26 mouse cellular contexts compared by ENCODE assay signal in genomic region chr6:26205991-26206390, GRCm38 (mm10).
A peak's percentile ranks its signal among the peaks of the same experiment; 100 is the strongest.
DNase-seq lines count a peak whose midpoint lies in the region; ATAC-seq and TF ChIP-seq lines count a peak whose summit lies in the region.
"Had no signal": no experiment of that assay in that cellular context is flagged by ENCODE, and none has a peak within 500 bp of the region (broad histone marks: within the 10 kb centered on the region; RNA-seq: fewer than 3 reads in every experiment).

No protein-coding gene starts in this region.

- no peaks in the 10 kb centered on the region for H3K36me3 ChIP-seq in kidney, adult 2 months (ENCODE audit: control insufficient read depth, insufficient read depth, low read length)
- H3K36me3 ChIP-seq: embryonic facial prominence, embryonic 13.5 days; forebrain, embryonic 10.5 days; forebrain, embryonic 15.5 days; hindbrain, embryonic 12.5 days; midbrain, embryonic 10.5 days; neural tube, embryonic 13.5 days had no signal

- TF ChIP-seq POLR2A in kidney, adult 2 months (IDR thresholded peaks at IDR 0.05; ENCODE audit: low read depth, low read length): no peak

- no peaks in the 10 kb centered on the region for H3K27me3 ChIP-seq in kidney, adult 2 months (replicated peaks; ENCODE audit: control insufficient read depth, insufficient read depth, low read length)
- H3K27me3 ChIP-seq: embryonic facial prominence, embryonic 13.5 days; forebrain, embryonic 15.5 days; hindbrain, embryonic 12.5 days; neural tube, embryonic 13.5 days had no signal

- DNase-seq in heart, adult 8-10 months (ENCODE audit: low spot score): peak; percentile 3
- no peak for DNase-seq in heart, postnatal 10 days
- peak; percentile 66 for DNase-seq in MEL-GATA-1-ER (ENCODE audit: extremely low read depth, low read depth)
- peak; percentile 9 for DNase-seq in telencephalon, adult 2 months (ENCODE audit: low read depth, low spot score)
- no peak for DNase-seq in spleen, postnatal 4 days (ENCODE audit: low spot score in 2 of 2)
- DNase-seq in kidney, adult 2 months: no peak
- DNase-seq in left cerebral cortex, postnatal 14 days (ENCODE audit: low spot score in 2 of 2): no peak
- DNase-seq: adrenal gland, adult 8-10 months; cerebellum, adult 11-12 months; cerebellum, adult 9-11 months; kidney, adult 9 months; kidney, postnatal 10 days; lung, postnatal 4 days; thymus, adult 18-20 months; thymus, postnatal 25 days had no signal

- H3K27ac ChIP-seq in kidney, adult 2 months (ENCODE audit: insufficient read depth, low read depth, low read length): no peak overlapping the region
- H3K27ac ChIP-seq: embryonic facial prominence, embryonic 13.5 days; forebrain, embryonic 10.5 days; forebrain, embryonic 15.5 days; hindbrain, embryonic 12.5 days; hindbrain, postnatal 0 days; midbrain, embryonic 10.5 days; neural tube, embryonic 13.5 days had no signal

- no peaks in the 10 kb centered on the region for H3K4me1 ChIP-seq in kidney, adult 2 months (ENCODE audit: control insufficient read depth, insufficient read depth, low read length)
- H3K4me1 ChIP-seq: embryonic facial prominence, embryonic 13.5 days; forebrain, embryonic 10.5 days; forebrain, embryonic 15.5 days; hindbrain, embryonic 12.5 days; midbrain, embryonic 10.5 days; neural tube, embryonic 13.5 days had no signal

- intact Hi-C loops in heart, postnatal 10 days (cut with DNase I): no loop called here
- intact Hi-C loops in left cerebral cortex, postnatal 14 days (cut with DNase I): no loop called here

- ATAC-seq in hematopoietic stem cell, adult 5-6 weeks (replicated peaks in 1 of 2; ENCODE audit: insufficient read depth in 1 of 2, low FRiP score in 2 of 2, low TSS enrichment in 1 of 2, low read depth in 1 of 2, poor library complexity in 2 of 2, severe bottlenecking in 2 of 2): peak; percentile 85 to 100
- ATAC-seq: CD4-positive, CD25-positive, alpha-beta regulatory T cell, adult 4 months; forebrain, embryonic 15.5 days; hindbrain, postnatal 0 days; intestine, embryonic 16.5 days had no signal

- no peak overlapping the region for H3K4me3 ChIP-seq in kidney, adult 2 months (ENCODE audit: insufficient read depth, low read depth, low read length)
- H3K4me3 ChIP-seq: embryonic facial prominence, embryonic 13.5 days; forebrain, embryonic 10.5 days; forebrain, embryonic 15.5 days; hindbrain, embryonic 12.5 days; midbrain, embryonic 10.5 days; myocyte; neural tube, embryonic 13.5 days had no signal

- no peak for TF ChIP-seq CTCF in kidney, adult 2 months (conservative IDR thresholded peaks at IDR 0.05; ENCODE audit: insufficient read depth, insufficient read length, low read depth, low read length)

Comparison
In these comparisons a context has a peak if more than half of its experiments do, and no peak if none do; other contexts are left out.
1. DNase-seq: peak in heart, adult 8-10 months (single experiment), MEL-GATA-1-ER (single experiment) and telencephalon, adult 2 months (single experiment); none in heart, postnatal 10 days (0 of 2), spleen, postnatal 4 days (0 of 2), kidney, adult 2 months (single experiment) and left cerebral cortex, postnatal 14 days (0 of 2).